Mouse (Mus musculus) left cerebral cortex, adult 11 months (tissue): ENCODE results near the gene 9930104L06Rik.
"Not testable (repeated sequence)": the region's sequence is repeated elsewhere in the genome, so short reads cannot be mapped to it uniquely, and the experiment has no call there.

Experiments
- DNase-seq: peaks from one replicate; pipeline ENCODE4 v3.0.0; 2022; ENCODE audit warnings: low spot score

The 9930104L06Rik gene

GRCm38 (mm10) chr4:124936613-124937471 is at the start of gene 9930104L06Rik:
Gene 9930104L06Rik (plus strand): TSS chr4:124937048.
- peak; percentile 92 for DNase-seq

- no peak for DNase-seq
Measured at GRCm38 (mm10) chr4:124888702-124889101, 48.1 kb upstream of the 9930104L06Rik start.

- no peak for DNase-seq
Measured at GRCm38 (mm10) chr4:124889935-124890334, 46.9 kb upstream of the 9930104L06Rik start.

- DNase-seq = no peak
Measured at GRCm38 (mm10) chr4:124890831-124891230, 46.0 kb upstream of the 9930104L06Rik start.

GRCm38 (mm10) chr4:124893769-124894168 is 43.1 kb upstream of the 9930104L06Rik start:
- DNase-seq = no peak

- DNase-seq = peak; percentile 35
Measured at GRCm38 (mm10) chr4:124894508-124895428, 42.1 kb upstream of the 9930104L06Rik start.

GRCm38 (mm10) chr4:124898428-124898827 is 38.4 kb upstream of the 9930104L06Rik start:
- no peak for DNase-seq

- DNase-seq = no peak
Measured at GRCm38 (mm10) chr4:124899906-124900305, 36.9 kb upstream of the 9930104L06Rik start.

- no peak for DNase-seq
Measured at GRCm38 (mm10) chr4:124905417-124905816, 31.4 kb upstream of the 9930104L06Rik start.

GRCm38 (mm10) chr4:124905971-124906822 is 30.7 kb upstream of the 9930104L06Rik start:
- DNase-seq = no peak

- DNase-seq = no peak
Measured at GRCm38 (mm10) chr4:124928102-124928501, 8.7 kb upstream of the 9930104L06Rik start.

GRCm38 (mm10) chr4:124939211-124939610 is 2.4 kb downstream of the 9930104L06Rik start, which contains the start of gene Cdca8:
Gene Cdca8 (minus strand): TSS chr4:124939311.
- DNase-seq = not testable (repeated sequence)

- DNase-seq = peak; percentile 29
Measured at GRCm38 (mm10) chr4:124943022-124943421, 6.2 kb downstream of the 9930104L06Rik start.

GRCm38 (mm10) chr4:124943781-124944180 is 6.9 kb downstream of the 9930104L06Rik start:
- no peak for DNase-seq

- no peak for DNase-seq
Measured at GRCm38 (mm10) chr4:124944961-124945360, 8.1 kb downstream of the 9930104L06Rik start.

GRCm38 (mm10) chr4:124949488-124949887 is 12.6 kb downstream of the 9930104L06Rik start:
- DNase-seq = no peak

GRCm38 (mm10) chr4:124950181-124951035 is 13.6 kb downstream of the 9930104L06Rik start:
- no peak for DNase-seq

GRCm38 (mm10) chr4:124951036-124951433 is 14.2 kb downstream of the 9930104L06Rik start:
- no peak for DNase-seq

GRCm38 (mm10) chr4:124953546-124953945 is 16.7 kb downstream of the 9930104L06Rik start:
- no peak for DNase-seq

- no peak for DNase-seq
Measured at GRCm38 (mm10) chr4:124957284-124957683, 20.4 kb downstream of the 9930104L06Rik start.

- no peak for DNase-seq
Measured at GRCm38 (mm10) chr4:124959062-124959461, 22.2 kb downstream of the 9930104L06Rik start.
